Mouse (Mus musculus) liver, embryonic 15.5 days (tissue): ENCODE results near the gene 4833439L19Rik. TPM values are rescaled to one million over a fixed set of nuclear protein-coding genes. Genes with fewer than 3 reads are reported as not detected.
"Not testable (repeated sequence)": the region's sequence is repeated elsewhere in the genome, so short reads cannot be mapped to it uniquely, and the experiment has no call there.

Source experiments
- ATAC-seq: fragments of 200-750 bp; cut with Nextera tagmentation; 2 replicates; pipeline ENCODE4 v1.8.0; 2017; ENCODE audit warnings: moderate number of reproducible peaks, mild to moderate bottlenecking, moderate library complexity; ENCODE audit not compliant: insufficient read depth
- H3K27ac ChIP-seq: fragments of 300-500 bp; sonication (generic); replicated peaks from 2 replicates; pipeline ENCODE4 v1.5.1; 2015; ENCODE audit warnings: mild to moderate bottlenecking, inconsistent platforms
- H3K27me3 ChIP-seq: fragments of 300-500 bp; sonication (generic); 2 replicates; pipeline ENCODE4 v1.6.1; 2015; ENCODE audit warnings: mild to moderate bottlenecking, inconsistent platforms
- H3K36me3 ChIP-seq: fragments of 300-500 bp; sonication (generic); replicated peaks from 2 replicates; pipeline ENCODE4 v1.6.1; 2015; ENCODE audit warnings: moderate library complexity, mild to moderate bottlenecking, inconsistent platforms
- H3K4me1 ChIP-seq: fragments of 300-500 bp; sonication (generic); replicated peaks from 2 replicates; pipeline ENCODE4 v1.6.1; 2015; ENCODE audit warnings: inconsistent platforms
- H3K4me2 ChIP-seq: fragments of 300-500 bp; sonication (generic); 2 replicates; pipeline ENCODE4 v1.6.1; 2015; ENCODE audit warnings: moderate library complexity, mild to moderate bottlenecking, inconsistent platforms
- H3K4me3 ChIP-seq: fragments of 300-500 bp; sonication (generic); replicated peaks from 2 replicates; pipeline ENCODE4 v1.5.1; 2015; ENCODE audit warnings: mild to moderate bottlenecking, inconsistent platforms
- H3K9ac ChIP-seq: fragments of 300-500 bp; sonication (generic); 2 replicates; pipeline ENCODE4 v1.6.1; 2015; ENCODE audit warnings: moderate library complexity, mild to moderate bottlenecking, inconsistent platforms
- H3K9me3 ChIP-seq: fragments of 300-500 bp; sonication (generic); replicated peaks from 2 replicates; pipeline ENCODE4 v1.6.1; 2016; ENCODE audit warnings: inconsistent platforms
- WGBS: fragments of 180-500 bp; shearing (Covaris S2); methylation state at CpG from one replicate; pipeline ENCODE4 v1.1.7; 2015; ENCODE audit warnings: mixed read lengths; ENCODE audit not compliant: insufficient replicate concordance; 5-methylcytosine and 5-hydroxymethylcytosine counted together
- polyA plus RNA-seq: library from polyadenylated mRNA; unstranded; fragments of >200 nt; fragmentation: Nextera tagmentation; extraction: Ambion mirVana; gene quantifications from 2 replicates; pipeline ENCODE4 v1.2.1, GENCODE M21; 2015

The 4833439L19Rik gene
- 48.5 and 49.7 TPM in 2 replicates for polyA plus RNA-seq

GRCm38 (mm10) chr13:54565201-54565581 is at the start of gene 4833439L19Rik:
4833439L19Rik (minus strand) TSS chr13:54565435.
- peak within 1 kb of the TSS; percentile 80 for H3K4me2 ChIP-seq
- peaks cover 28% of the 10 kb centered on the region for H3K36me3 ChIP-seq
- H3K9ac ChIP-seq, result peak within 1 kb of the TSS; percentile 99
- no peaks in the 10 kb centered on the region for H3K27me3 ChIP-seq
- WGBS, result under 1% methylated on average over 27 of the region's 27 CpGs
- H3K27ac ChIP-seq, result peak within 1 kb of the TSS; percentile 82
- H3K4me3 ChIP-seq, result peak within 1 kb of the TSS; percentile 93
- H3K9me3 ChIP-seq, result no peaks in the 10 kb centered on the region
- peaks cover 39% of the 10 kb centered on the region for H3K4me1 ChIP-seq
- peak; percentile 93 for ATAC-seq

GRCm38 (mm10) chr13:54613141-54613540 is 47.9 kb upstream of the 4833439L19Rik start:
- not testable (repeated sequence) for ATAC-seq, H3K27me3 ChIP-seq, H3K36me3 ChIP-seq, H3K27ac ChIP-seq, H3K4me2 ChIP-seq, H3K4me3 ChIP-seq, H3K9ac ChIP-seq, H3K9me3 ChIP-seq
- WGBS, result 61% methylated on average over 8 of the region's 8 CpGs
- H3K4me1 ChIP-seq, result peaks cover 39% of the 10 kb centered on the region

GRCm38 (mm10) chr13:54610972-54611754 is 45.9 kb upstream of the 4833439L19Rik start, which contains the start of gene Cltb:
Cltb (minus strand) TSS chr13:54611344.
- Histone ChIP-seq H3K27me3 (no peaks in the 10 kb centered on the region), H3K27ac (peak within 1 kb of the TSS; percentile 82), H3K4me3 (peak within 1 kb of the TSS; percentile 88), H3K36me3 (peaks cover under 1% of the 10 kb centered on the region), H3K4me1 (peaks cover 55% of the 10 kb centered on the region), H3K9me3 (no peaks in the 10 kb centered on the region), H3K4me2 (peak within 1 kb of the TSS; percentile 96), H3K9ac (peak within 1 kb of the TSS; percentile 90)
- under 1% methylated on average over 66 of the region's 66 CpGs for WGBS
- ATAC-seq, result peak; percentile 73

GRCm38 (mm10) chr13:54610613-54610971 is 45.4 kb upstream of the 4833439L19Rik start:
- Histone ChIP-seq H3K9me3 (no peaks in the 10 kb centered on the region), H3K9ac (peak overlapping the region; percentile 90), H3K4me1 (peaks cover 55% of the 10 kb centered on the region), H3K4me3 (peak overlapping the region; percentile 88), H3K27me3 (no peaks in the 10 kb centered on the region), H3K27ac (peak overlapping the region; percentile 82), H3K4me2 (peak overlapping the region; percentile 96), H3K36me3 (peaks cover 6% of the 10 kb centered on the region)
- WGBS, result 17% methylated on average over 13 of the region's 13 CpGs
- no peak for ATAC-seq

GRCm38 (mm10) chr13:54609301-54609700 is 44.1 kb upstream of the 4833439L19Rik start:
- Histone ChIP-seq H3K36me3 (peaks cover 16% of the 10 kb centered on the region), H3K4me1 (peaks cover 55% of the 10 kb centered on the region), H3K9me3 (no peaks in the 10 kb centered on the region), H3K27me3 (no peaks in the 10 kb centered on the region), H3K4me3 (peak overlapping the region; percentile 88), H3K4me2 (peak overlapping the region; percentile 96), H3K9ac (peak overlapping the region; percentile 33; the same call in 1 of the 2 replicates), H3K27ac (peak overlapping the region; percentile 76)
- 24% methylated on average over 1 of the region's 1 CpGs for WGBS
- ATAC-seq, result no peak

- Histone ChIP-seq H3K4me3 (peak overlapping the region; percentile 88), H3K27me3 (no peaks in the 10 kb centered on the region), H3K4me2 (peak overlapping the region; percentile 96), H3K9ac (peak overlapping the region; percentile 33; the same call in 1 of the 2 replicates), H3K36me3 (peaks cover 21% of the 10 kb centered on the region), H3K4me1 (peaks cover 55% of the 10 kb centered on the region), H3K27ac (peak overlapping the region; percentile 76), H3K9me3 (no peaks in the 10 kb centered on the region)
- WGBS, result 72% methylated on average over 8 of the region's 8 CpGs
- ATAC-seq, result no peak
Observed at GRCm38 (mm10) chr13:54608666-54609065, 43.4 kb upstream of the 4833439L19Rik start.

- Histone ChIP-seq H3K4me3 (no peak overlapping the region; the same call in 1 of the 2 replicates), H3K27me3 (no peaks in the 10 kb centered on the region), H3K36me3 (peaks cover 21% of the 10 kb centered on the region), H3K9me3 (no peaks in the 10 kb centered on the region), H3K4me1 (peaks cover 55% of the 10 kb centered on the region), H3K27ac (peak overlapping the region; percentile 76), H3K4me2 (peak overlapping the region; percentile 96), H3K9ac (no peak overlapping the region)
- WGBS, result 31% methylated on average over 3 of the region's 3 CpGs
- ATAC-seq, result peak; percentile 75
Observed at GRCm38 (mm10) chr13:54608002-54608401, 42.8 kb upstream of the 4833439L19Rik start.

GRCm38 (mm10) chr13:54607204-54607603 is 42.0 kb upstream of the 4833439L19Rik start:
- Histone ChIP-seq H3K4me3 (0 out of 2 replicates have a peak overlapping the region, but pooled peaks have one; percentile 9), H3K27ac (peak overlapping the region; percentile 21), H3K9me3 (no peaks in the 10 kb centered on the region), H3K4me1 (peaks cover 55% of the 10 kb centered on the region), H3K9ac (no peak overlapping the region; the same call in 1 of the 2 replicates), H3K27me3 (no peaks in the 10 kb centered on the region), H3K4me2 (peak overlapping the region; percentile 48), H3K36me3 (peaks cover 21% of the 10 kb centered on the region)
- no peak for ATAC-seq
- WGBS, result 33% methylated on average over 5 of the region's 5 CpGs

GRCm38 (mm10) chr13:54605426-54605825 is 40.2 kb upstream of the 4833439L19Rik start:
- peaks cover 39% of the 10 kb centered on the region for H3K4me1 ChIP-seq
- no peak overlapping the region for H3K4me3 ChIP-seq
- no peak overlapping the region for H3K27ac ChIP-seq
- H3K9me3 ChIP-seq, result no peaks in the 10 kb centered on the region
- no peak overlapping the region for H3K9ac ChIP-seq
- H3K4me2 ChIP-seq, result no peak overlapping the region
- no peaks in the 10 kb centered on the region for H3K27me3 ChIP-seq
- 76% methylated on average over 5 of the region's 5 CpGs for WGBS
- ATAC-seq, result no peak
- H3K36me3 ChIP-seq, result peaks cover 31% of the 10 kb centered on the region

- no peak for ATAC-seq
- no peak overlapping the region for H3K4me2 ChIP-seq
- peaks cover 37% of the 10 kb centered on the region for H3K36me3 ChIP-seq
- WGBS, result 79% methylated on average over 4 of the region's 4 CpGs
- H3K27ac ChIP-seq, result no peak overlapping the region
- H3K9ac ChIP-seq, result no peak overlapping the region
- no peaks in the 10 kb centered on the region for H3K27me3 ChIP-seq
- H3K4me1 ChIP-seq, result peaks cover 27% of the 10 kb centered on the region
- H3K9me3 ChIP-seq, result no peaks in the 10 kb centered on the region
- no peak overlapping the region for H3K4me3 ChIP-seq
Observed at GRCm38 (mm10) chr13:54604221-54604620, 39.0 kb upstream of the 4833439L19Rik start.

- H3K9me3 ChIP-seq, result no peaks in the 10 kb centered on the region
- H3K4me1 ChIP-seq, result peaks cover 20% of the 10 kb centered on the region
- H3K27ac ChIP-seq, result no peak overlapping the region
- ATAC-seq, result no peak
- H3K36me3 ChIP-seq, result peaks cover 43% of the 10 kb centered on the region
- no peak overlapping the region for H3K9ac ChIP-seq
- no peaks in the 10 kb centered on the region for H3K27me3 ChIP-seq
- no peak overlapping the region for H3K4me2 ChIP-seq
- H3K4me3 ChIP-seq, result no peak overlapping the region
Observed at GRCm38 (mm10) chr13:54603501-54603900, 38.3 kb upstream of the 4833439L19Rik start.
